Mouse (Mus musculus): ENCODE measurements around the gene Fyco1.

The Fyco1 gene

GRCm38 (mm10) chr9:123851713-123852448 is at the start of gene Fyco1:
TSS of gene Fyco1 (minus strand) at chr9:123851899.
- peak; percentile 96 to 98 for DNase-seq (ENCODE audit: low spot score in 2 of 2)

DNA sequence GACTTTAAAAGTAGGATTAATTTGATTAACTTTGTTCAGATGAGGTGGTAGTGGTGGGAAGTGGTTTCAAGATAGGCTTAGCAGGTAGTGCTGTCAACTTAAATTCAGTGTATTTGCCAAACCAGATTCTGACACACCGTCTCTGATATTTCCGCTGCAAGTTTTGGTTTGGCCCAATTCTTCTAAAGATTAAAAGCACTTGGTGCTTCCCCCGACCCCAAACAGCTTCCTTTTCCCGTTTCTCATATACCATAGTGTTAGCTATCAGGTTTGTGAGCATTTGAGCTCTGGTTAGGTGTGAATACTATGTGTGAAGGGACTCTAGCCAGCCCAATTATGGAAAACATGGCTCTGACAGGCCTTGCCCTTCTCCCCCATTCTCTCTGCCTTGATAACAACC is 20.4 kb upstream of the Fyco1 start:
- no peak for DNase-seq (ENCODE audit: low spot score in 2 of 2)

GRCm38 (mm10) chr9:123869167-123869784 is 17.6 kb upstream of the Fyco1 start:
- no peak for DNase-seq (ENCODE audit: low spot score in 2 of 2)

DNA sequence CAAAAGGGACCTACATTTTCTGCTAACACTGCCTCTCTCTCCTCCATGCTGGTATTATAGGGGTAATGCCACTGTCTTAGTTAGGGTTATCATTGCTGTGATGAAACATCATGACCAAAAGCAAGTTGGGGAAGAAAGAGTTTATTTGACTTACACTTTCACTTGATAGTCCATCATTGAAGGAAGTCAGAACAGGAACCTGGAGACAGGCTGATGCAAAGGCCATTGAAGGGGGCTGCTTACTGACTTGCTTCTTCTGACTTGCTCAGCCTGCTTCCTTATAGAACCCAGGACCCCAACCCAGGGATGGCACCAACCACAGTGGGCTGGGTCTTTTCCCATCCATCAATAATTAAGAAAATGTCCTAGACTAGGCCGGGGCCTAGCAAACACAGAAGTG is 11.9 kb upstream of the Fyco1 start:
- no peak for DNase-seq (ENCODE audit: low spot score in 2 of 2)

DNA sequence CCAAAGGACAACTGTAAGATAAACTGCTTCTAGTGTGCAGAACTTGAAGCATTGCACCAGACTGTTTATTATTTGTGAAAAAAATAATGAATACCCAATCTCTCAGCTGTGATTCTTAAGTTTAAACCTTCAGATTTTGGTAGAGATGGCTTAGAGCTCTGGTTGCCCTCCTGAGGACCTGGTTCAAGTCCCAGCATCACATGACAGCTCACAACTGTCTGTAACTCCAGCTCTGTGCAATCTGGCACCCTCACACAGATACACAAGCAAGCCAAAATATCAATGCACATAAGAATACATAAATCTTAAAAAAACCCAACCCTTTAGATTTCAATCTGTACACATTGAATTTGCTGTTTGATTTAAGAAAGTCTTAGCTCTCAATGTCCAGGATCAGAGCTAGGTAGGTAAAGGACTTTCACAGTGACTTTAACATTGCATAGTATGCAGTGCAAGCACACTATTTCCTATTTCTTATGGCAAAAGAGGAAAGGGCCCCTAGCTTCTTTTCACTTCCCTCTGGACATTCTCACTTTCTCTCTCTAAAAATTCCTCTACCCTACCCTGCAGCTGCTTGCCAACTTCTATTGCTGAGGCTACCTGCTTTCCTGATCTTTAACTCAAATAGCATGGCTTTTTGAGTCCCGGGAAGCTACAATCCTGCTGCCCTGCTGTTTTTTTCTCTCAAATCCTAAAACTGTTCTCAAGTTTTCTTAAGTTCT is 11.4 kb upstream of the Fyco1 start:
- no peak for DNase-seq (ENCODE audit: low spot score in 2 of 2)

- DNase-seq (ENCODE audit: low spot score in 2 of 2): no peak
Measured at GRCm38 (mm10) chr9:123861929-123862328, 10.2 kb upstream of the Fyco1 start, which contains the start of gene Xcr1. TSS of gene Xcr1 (minus strand) at chr9:123862029.

GRCm38 (mm10) chr9:123856836-123857235 is 5.1 kb upstream of the Fyco1 start:
- no peak for DNase-seq (ENCODE audit: low spot score in 2 of 2)

- DNase-seq (ENCODE audit: low spot score in 2 of 2): no peak
Measured at GRCm38 (mm10) chr9:123852449-123853390, 1.0 kb upstream of the Fyco1 start.

GRCm38 (mm10) chr9:123851062-123851712 is 512 bp downstream of the Fyco1 start:
- peak; percentile 59 for DNase-seq (ENCODE audit: low spot score in 2 of 2)

DNA sequence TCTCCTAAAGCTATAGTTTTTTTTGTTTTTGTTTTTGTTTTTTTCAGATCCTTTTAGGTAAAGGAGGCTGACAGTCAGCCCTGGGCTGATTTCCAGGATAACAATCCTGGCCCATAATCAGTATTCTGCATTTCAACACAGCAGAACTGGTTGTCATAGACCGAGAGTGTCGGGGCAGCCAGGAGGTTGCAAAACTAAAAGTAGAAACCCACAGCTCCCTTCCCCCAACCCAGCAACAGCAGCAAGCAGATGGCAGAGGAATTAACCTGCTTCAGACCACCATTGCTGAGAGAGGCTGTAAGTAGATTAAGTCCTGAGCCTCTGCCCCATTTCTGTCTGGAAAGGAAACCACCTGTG is 1.0 kb downstream of the Fyco1 start:
- peak; percentile 37 to 60 for DNase-seq (ENCODE audit: low spot score in 2 of 2)

DNA sequence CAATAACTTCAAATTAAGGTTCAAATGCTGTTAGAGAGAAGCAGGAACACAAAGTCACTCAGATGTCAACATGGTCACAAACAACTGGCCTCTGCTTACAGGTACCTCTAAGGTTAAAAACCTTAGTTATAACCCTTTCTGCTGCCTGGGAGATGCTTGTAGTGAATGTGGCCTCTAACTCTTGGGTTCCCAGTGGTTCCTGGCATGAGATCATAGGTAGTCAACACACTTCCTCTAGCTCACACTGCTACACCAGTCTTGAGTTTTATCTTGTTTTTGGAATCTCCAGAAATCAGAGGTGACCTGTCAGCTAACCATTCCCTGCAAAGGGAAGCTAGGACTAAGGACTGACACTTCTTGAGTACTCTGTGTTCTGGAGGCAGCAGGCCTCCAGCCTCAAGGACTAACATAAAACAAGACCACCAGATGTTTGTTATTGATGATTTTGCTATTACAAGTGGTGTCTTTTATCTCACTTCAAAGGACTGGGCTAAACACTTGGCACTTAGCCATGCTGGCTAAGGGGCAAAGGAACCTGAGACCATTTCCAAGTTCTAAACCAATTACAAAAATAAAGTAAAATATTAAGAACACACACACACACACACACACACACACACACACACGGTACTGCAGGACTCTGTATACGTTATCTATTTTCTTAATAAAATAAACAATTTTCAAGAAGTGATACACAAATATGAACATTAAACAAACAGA is 1.6 kb downstream of the Fyco1 start:
- peak in 1 of 2 experiments; percentile 14 for DNase-seq (ENCODE audit: low spot score in 2 of 2)

GRCm38 (mm10) chr9:123846490-123846889 is 5.2 kb downstream of the Fyco1 start:
- no peak for DNase-seq (ENCODE audit: low spot score in 2 of 2)

DNA sequence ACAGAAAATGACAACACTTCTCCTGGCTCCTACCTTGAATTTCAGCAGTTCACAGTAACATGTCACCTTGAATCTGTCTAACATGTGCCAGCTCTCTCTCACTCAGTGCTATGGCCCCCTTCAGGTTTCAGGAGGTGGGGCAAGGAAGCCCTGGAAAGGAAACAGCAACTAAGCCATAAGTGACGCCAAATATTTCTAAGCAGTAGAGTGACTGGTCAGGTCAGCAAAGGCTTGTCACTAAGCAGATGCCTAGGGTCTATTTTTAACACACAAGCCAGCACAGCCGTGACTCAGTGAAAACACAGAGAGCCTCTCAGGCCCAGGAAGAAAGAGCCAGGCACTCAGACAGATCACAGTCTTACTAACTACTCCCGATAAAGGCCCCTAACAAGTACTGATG is 6.6 kb downstream of the Fyco1 start:
- peak; percentile 73 to 76 for DNase-seq (ENCODE audit: low spot score in 2 of 2)

GRCm38 (mm10) chr9:123844468-123844867 is 7.2 kb downstream of the Fyco1 start:
- DNase-seq (ENCODE audit: low spot score in 2 of 2): peak in 1 of 2 experiments; percentile 36

GRCm38 (mm10) chr9:123840243-123840642 is 11.5 kb downstream of the Fyco1 start:
- DNase-seq (ENCODE audit: low spot score in 2 of 2): no peak

DNA sequence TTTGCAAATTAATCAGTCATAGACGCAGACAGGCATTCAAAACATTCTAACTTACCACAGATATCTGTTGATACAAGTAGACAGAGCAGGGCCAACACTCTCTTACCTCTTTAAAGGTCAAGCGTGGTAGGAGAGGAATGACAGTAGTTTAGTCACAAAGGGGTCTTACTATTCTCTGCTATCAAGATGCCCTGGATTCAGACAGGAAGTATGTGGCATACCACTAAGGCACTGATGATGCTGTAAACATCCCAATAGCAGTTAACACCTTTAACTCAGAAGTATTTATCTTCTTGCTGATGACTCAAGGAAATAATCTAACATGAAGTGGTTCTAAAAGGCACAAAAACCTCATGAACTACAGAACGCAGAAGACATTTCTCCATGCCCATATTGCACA is 15.8 kb downstream of the Fyco1 start:
- DNase-seq (ENCODE audit: low spot score in 2 of 2): no peak

DNA sequence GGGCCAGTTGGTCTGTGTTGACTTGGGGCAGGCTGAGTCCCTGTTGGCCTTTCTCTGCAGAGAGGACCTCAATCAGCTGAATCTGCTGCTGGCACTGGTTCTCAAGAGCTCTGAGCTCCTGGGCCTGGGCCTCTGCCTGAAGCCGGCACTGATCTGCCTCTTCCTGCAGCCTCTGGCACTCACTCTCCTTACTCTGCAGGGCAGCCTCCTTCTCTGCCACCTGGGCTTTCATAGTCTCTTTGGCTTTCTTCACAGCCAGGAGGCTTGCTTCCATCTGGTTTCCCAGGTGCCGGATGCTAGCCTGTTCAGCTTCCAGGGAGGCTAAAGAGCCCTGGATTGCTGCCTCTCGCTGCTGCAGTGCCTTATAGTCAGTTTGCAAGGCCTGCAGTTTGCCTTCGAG is 22.8 kb downstream of the Fyco1 start:
- DNase-seq (ENCODE audit: low spot score in 2 of 2): no peak

DNA sequence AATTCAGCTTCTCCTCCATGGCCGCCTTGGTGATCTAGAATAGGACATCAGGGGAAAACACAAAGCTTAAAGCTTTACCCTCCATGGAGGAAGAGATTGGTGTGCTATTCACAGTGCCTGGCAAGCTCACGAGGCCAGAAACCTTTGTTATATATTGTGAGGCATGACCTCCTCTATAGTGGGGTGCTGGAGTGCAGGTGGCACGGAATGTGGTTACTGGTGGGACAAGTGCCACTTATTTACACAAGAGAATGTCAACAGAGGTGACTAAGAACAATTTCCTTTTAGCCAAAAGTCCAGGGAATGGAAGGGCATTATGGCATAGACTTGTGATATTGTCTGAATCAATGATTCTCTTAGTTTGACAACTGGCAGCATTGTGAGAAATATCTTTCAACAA is 25.1 kb downstream of the Fyco1 start:
- DNase-seq (ENCODE audit: low spot score in 2 of 2): no peak

GRCm38 (mm10) chr9:123818601-123819000 is 33.1 kb downstream of the Fyco1 start:
- DNase-seq (ENCODE audit: low spot score in 2 of 2): no peak

DNA sequence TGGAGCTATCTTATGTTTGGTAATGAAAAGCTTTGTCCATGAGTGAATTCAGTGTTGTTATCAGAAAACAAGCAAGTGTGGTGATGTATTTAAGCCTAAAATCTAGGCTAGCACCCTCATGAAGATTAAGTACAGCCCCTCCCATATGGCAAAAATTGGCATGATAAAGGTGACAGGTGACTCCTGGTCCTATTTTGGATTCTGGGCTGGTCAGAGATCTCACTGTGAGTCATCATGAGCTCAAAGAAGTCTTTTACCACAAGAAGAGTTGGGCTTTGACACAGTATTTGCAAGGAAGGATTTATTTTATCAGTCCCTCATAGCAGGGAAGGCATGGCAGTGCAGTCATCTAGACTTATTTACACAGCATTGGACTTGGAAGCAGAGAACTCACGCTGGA is 35.7 kb downstream of the Fyco1 start:
- DNase-seq (ENCODE audit: low spot score in 2 of 2): no peak

All from heart, adult 9 months (tissue).